Mouse (Mus musculus): ENCODE measurements at regions not wholly inside any gene's neighbourhood (a gene's known extent, or its start where the extent isn't known, plus 50 kb on each side); places are given as distances from the start of the nearest gene placed in this dataset.
"Not testable (repeated sequence)": the region's sequence is repeated elsewhere in the genome, so short reads cannot be mapped to it uniquely, and the experiment has no call there.

DNA sequence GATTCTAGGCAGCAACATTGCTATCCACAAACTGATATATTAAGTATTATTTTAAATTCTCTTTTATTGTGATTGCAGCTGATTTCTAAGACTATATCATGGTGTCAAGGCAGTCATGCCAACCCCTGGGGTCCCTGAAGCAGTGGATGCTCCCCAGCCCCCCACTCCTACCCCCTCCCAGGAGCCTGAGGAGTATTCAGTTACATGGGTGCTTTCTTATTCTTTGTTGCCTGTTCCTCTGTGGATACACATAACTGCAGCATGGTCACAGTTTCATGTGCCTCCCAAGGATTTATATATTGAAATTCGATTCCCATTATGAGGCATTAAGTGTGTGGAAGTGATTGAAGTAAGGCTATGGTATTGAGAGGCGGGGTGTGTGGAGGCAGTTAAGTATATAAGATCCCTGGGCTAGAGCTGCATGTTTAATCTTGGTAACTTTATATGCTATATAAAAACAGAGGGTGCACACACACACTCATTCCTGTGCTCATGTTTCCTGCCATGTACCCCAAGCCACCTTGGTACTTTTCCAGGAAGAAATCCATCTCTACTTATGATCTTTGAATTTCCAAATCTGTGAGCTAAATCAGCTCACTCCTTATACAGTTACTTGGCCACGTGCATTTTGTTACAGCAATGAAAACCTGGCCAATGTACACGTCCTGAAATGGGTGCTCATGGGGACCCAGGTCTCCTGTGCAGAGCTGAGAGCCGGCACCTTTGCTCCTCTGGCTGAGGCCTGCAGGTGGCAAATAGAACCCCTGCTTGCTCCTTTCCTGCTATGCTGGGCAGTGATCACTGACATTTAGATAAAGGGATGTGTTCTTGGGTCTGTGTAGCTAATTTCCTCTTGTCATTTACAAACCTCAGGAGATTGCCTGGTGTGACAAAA is 259.0 kb downstream of the Nek10 start:
- no peak for DNase-seq (ENCODE audit: low read depth, low spot score)

DNA sequence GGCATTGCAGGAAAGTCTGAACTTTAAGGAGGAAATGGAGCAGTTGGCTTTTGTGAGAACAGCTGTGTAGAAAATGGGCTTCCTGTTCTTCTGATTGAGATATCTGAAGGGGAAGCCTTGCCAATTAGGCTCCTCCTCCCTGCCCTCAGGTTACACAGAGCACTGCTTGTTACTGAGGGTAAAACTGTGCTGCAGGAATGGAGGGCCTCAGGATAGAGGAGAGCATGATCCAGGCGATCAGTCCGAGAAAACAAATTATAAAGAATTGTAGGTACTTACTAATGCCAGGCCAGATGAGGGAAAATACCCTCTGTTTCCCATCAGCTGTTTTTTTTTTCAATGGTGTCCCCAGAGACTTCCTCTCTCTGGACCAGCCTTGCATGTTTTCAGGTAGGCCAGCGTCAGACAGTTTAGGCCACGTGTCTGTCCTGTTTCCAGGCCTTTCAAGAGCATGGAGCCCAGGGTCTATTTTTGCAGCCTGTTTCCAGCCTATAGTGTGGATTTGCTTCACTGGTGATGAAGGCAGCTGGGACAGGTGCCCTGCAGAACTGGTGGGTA is 259.7 kb downstream of the Nek10 start:
- DNase-seq (ENCODE audit: low read depth, low spot score): peak; percentile 61

DNA sequence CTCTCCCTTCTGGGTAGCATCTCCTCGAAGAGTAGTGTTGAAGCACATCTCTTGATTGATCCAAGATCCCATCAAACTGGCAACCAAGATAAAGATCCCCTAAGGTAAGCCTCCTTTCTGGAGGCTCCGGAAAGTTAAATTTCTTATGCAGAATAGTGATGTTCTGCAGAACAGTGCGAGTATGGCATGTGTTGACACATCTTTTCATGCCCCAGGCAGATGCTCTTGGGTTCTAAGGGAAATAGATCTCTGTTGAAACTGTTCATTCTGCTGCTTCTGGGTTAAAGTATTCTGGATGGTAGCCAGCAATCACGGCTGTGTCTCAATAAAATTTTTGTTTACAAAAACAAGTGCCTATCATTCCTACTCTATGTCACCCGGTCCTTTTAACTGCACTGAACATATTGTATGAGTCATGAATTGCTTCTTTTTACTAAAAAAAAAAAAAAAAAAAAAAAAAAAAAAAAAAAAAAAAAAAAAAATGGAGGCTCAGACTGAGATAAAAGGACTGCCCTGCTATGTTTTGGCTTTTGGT is 261.8 kb downstream of the Nek10 start:
- DNase-seq (ENCODE audit: low read depth, low spot score): no peak

DNA sequence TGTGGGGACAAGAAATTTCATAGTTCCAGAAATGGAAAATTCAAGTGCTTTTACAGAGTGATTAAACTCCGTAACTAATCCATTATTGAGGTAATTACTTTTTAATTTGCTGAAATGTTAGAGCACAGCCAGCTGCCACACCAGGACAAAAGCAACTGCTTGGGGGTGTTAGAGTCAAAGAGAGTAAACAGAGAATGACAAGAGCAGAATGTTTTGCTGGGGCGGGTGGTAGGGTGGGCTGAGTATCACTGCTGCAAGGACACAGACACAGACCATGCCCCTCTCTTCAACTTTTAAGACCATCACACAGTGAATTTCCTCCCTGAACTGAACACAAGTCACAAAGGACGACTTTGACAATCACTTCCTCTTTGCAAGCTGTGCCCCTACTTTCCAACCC is 272.7 kb downstream of the Nek10 start:
- no peak for DNase-seq (ENCODE audit: low read depth, low spot score)

DNA sequence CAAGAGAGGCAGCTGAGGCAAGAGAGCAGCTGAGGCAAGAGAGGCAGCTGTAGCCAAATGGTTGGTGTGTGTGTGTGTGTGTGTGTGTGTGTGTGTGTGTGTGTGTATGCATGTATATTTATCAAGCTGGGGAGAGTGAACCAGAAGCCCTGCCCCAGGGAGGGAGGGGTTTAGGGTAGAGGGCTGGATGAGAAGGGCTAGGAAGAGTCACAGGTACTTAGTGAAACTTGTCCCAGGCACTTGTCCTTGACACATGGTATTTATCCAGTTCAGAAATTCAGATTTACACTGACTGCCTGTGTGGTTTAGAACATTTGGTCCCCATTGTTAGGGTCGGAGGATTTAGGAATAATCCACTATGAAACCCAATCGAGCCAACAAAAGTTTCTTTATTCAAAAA is 279.7 kb downstream of the Nek10 start:
- no peak for DNase-seq (ENCODE audit: low read depth, low spot score)

DNA sequence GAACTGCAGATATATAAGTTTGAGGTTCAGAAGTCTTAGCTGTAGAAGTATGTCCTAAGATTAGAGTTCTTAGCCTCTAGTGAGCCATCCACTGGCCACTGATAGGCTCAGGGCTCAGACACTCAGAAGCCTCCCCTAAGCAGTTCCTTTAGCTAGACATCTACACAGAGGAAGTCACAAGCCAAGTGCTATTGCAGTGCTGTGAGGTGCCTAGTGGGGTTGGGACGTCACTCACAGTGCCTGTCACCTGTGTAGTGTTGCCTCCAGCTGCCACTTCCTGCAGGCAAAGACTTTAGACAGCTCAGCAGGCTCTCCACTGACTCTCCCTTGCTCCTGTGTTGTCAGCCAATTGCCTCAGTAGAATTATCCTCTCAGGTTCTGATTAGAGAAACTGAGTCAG is 280.6 kb downstream of the Nek10 start:
- DNase-seq (ENCODE audit: low read depth, low spot score): peak; percentile 64

DNA sequence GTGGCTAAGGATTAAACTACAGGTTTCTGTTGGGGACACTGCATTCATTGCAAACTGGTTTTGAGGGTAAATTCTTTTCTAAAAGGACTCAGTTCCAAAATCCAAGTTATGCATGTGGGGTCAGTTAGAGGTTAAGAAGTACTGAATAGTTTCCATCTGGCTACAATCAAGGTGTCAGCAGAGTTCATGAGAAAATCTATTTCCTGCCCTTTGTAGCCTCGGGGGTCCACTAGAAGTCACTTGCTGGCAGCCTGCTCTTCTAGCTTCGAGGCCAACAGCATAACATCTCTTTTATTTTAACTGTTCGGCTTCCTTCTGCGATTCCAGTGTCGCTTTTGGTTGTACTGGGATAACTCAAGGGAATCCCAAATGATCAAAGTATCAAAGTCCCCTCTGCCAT is 283.8 kb downstream of the Nek10 start:
- DNase-seq (ENCODE audit: low read depth, low spot score): no peak

DNA sequence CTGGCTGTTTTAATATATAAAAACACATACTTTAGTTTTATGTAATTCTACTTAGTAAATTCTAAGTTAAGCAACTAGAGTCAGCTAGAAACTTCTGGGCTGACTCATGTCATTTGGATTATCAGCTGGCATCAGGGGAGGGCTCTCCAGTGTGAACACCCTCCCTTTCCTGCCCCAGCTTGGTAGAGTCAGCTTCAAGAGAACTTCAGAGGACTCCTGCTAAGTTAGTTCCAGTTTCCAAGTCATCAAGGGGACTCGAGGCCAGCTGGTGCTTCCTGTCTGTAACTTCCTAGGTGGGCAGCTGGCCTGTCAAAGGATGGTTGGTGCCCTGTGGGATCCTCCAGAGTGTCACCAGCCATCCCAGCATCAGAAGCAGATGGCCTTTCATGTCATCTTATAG is 293.6 kb downstream of the Nek10 start:
- peak; percentile 9 for DNase-seq (ENCODE audit: low read depth, low spot score)

DNA sequence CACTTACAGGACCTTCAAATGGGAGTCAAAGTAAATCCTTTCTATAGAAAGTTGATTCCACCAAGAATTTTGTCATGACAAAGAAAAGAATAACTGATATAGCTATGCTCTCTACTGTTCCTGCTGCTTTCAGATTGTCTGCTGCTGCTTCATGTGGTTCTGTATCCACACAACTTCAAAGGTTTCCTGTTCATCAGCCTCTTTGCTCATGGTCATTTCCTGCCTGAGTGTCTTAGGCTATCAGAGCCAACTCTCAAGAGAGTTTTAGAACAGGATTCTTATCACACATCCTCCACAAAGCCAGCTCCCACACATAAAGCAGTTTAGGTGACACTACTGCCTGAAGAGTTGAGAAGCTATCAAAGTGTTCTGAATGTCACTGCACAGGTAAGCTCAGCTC is 296.7 kb downstream of the Nek10 start:
- DNase-seq (ENCODE audit: low read depth, low spot score): peak; percentile 66

DNA sequence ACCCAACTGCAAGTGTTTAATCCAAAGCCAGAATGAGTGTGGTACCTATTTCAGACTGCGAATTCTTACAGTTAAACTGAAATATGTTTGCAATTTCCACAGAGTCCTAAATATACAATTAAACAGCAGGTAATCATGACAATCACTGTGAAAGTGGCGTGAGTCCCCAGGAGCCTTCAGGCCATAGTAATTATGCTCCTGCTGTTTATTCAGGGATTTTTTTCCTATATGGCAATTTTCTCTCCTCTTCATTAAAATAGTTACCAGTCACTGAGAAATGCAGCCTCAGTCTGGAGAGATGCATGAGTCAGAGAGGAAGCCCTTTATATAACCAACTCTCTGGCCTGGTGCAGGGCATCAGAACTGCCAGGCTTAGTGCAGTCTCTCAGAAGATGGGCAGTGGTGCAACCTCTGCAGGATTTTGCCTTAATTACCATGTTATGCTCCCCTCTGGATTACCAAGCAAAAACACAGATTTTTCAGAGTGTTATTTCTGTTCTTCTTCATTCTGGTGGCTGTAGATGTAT is 304.6 kb downstream of the Nek10 start:
- no peak for DNase-seq (ENCODE audit: low read depth, low spot score)

DNA sequence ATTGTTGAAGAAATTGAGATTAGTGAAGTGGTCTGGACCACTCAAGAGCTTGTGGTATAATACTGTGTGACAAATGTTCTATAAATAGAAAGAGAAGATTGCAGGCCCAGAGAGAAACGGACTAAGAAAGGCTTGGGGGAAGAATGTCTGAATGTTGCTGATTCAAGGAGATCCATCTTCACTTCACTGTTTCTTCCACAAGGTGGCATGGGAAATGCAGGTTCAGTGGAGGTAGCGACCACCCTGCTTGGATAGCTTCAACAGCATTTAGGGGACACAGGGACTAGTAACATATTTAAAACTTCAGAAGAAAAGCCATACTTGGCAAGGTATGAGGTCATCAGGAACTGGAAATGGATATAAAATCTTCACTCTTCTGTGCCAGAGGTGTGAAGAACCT is 316.5 kb downstream of the Nek10 start:
- peak; percentile 11 for DNase-seq (ENCODE audit: low read depth, low spot score)

DNA sequence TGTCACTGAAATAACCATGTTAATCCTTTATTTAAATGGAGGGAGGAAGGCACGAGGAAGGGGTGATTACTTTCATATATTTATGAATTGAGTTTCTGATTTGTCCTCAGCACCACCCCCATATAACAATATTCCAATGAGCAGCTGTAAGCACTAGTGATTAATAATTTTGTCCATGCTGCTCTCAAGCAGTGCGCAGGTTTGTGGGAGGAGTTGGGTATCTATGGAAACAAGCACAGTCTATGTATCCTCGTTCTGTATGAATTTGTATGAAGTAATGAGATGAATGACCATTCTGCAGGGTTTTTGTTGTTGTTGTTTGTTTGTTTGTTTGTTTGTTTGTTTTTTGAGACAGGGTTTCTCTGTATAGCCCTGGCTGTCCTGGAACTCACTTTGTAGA is 310.6 kb downstream of the Lrrc3b start:
- DNase-seq (ENCODE audit: low read depth, low spot score): no peak

DNA sequence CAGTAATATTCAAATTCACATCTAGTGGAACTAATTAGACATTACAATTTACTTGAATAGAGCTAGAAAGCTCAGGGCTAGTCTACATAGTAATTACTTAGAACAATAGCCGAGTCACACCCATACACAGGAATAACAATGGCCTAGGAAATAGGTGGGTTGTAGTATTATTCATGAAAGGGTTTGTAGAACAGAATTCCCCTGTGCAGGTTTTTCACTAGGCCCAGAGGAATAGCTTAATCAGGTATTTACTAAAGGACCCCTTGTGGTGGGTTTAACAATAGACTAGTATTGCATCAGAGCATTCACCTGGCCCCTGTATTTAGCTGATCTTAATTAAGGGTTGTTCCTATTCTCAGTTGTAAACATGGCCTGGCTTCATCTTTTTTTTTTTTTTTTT is 297.9 kb downstream of the Lrrc3b start:
- DNase-seq (ENCODE audit: low read depth, low spot score): not testable (repeated sequence)

DNA sequence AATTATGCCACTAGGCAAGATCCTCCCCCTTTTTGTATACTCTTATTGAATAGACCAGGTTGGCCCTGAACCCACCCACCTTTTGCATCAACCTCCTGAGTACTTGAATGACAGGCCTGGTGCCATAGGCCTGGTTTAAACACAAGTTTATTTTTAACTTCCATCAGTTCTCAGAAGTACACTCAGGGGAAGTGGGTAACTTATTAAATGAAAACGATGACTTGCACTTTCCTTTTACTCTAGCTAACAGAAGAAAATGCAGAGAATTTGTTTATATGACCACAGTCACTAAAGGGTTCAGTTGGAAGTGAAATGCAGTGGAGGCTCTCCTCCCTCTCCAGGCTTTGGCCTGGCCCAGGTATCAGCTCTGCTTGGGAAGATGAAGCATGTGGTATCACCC is 295.9 kb downstream of the Lrrc3b start:
- no peak for DNase-seq (ENCODE audit: low read depth, low spot score)

DNA sequence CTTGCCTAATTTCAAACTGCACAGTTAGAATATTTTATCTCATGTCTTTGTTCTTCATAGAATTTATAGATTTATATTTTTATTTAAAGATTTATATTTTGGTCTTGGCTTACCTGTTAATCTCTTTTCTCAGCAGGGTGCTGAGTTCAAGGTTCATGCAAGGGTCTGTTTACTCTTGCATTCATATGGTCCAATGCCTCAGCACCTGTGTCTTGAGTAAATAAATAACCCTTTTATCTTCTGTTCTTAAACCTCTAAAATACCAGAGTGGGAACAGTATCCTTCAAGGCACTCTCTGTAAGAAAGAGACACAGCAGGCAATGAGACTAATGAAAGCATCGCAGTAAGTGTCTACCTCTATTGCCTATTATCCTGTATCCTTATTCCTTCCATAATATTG is 290.3 kb downstream of the Lrrc3b start:
- no peak for DNase-seq (ENCODE audit: low read depth, low spot score)

Measured in CD4-positive, CD25-positive, alpha-beta regulatory T cell, adult 2 months (primary cell).